Mouse (Mus musculus): ENCODE results near the gene Rpp25l. TPM values are rescaled to one million over a fixed set of nuclear protein-coding genes. Genes with fewer than 3 reads are reported as not detected.
A peak's percentile ranks its signal among the peaks of the same experiment; 100 is the strongest.

Rpp25l gene
- polyA plus RNA-seq, 1 experiment = 94.9 TPM

- peak within 1 kb of the TSS; percentile 63 for H3K27ac ChIP-seq (ENCODE audit: control insufficient read depth, insufficient read depth, low read length)
- WGBS = under 1% methylated on average over 57 of the region's 57 CpGs
- H3K4me1 ChIP-seq (replicated peaks; ENCODE audit: control insufficient read depth, insufficient read depth, low read length) = peaks cover 18% of the 10 kb centered on the region
- no peaks in the 10 kb centered on the region for H3K27me3 ChIP-seq (ENCODE audit: control insufficient read depth, insufficient read depth, low read length)
- TF ChIP-seq CTCF (IDR thresholded peaks at IDR 0.05; ENCODE audit: borderline replicate concordance, control insufficient read depth, extremely low read depth, insufficient read depth, low read length, poor library complexity) (peak; percentile 51; the same call in 1 of the 2 replicates), POLR2A (IDR thresholded peaks at IDR 0.05; ENCODE audit: control insufficient read depth, extremely low read depth, insufficient read depth, low read length, poor library complexity) (peak; percentile 86)
- H3K36me3 ChIP-seq (ENCODE audit: control insufficient read depth, insufficient read depth, low read length) = peaks cover 6% of the 10 kb centered on the region
- peak within 1 kb of the TSS; percentile 93 for H3K4me3 ChIP-seq (ENCODE audit: control insufficient read depth, insufficient read depth, low read length)
- peak; percentile 96 for DNase-seq
Measured at GRCm38 (mm10) chr4:41755338-41756305, 42.3 kb upstream of the Rpp25l start, which contains the start of gene Sigmar1. Gene Sigmar1, minus strand, starts transcription at chr4:41756157.

GRCm38 (mm10) chr4:41754797-41755337 lies 41.5 kb upstream of the Rpp25l start, which contains the start of gene Galt:
Gene Galt, plus strand, starts transcription at chr4:41755228.
- H3K27ac ChIP-seq (ENCODE audit: control insufficient read depth, insufficient read depth, low read length) = peak within 1 kb of the TSS; percentile 63
- peaks cover 6% of the 10 kb centered on the region for H3K36me3 ChIP-seq (ENCODE audit: control insufficient read depth, insufficient read depth, low read length)
- no peaks in the 10 kb centered on the region for H3K27me3 ChIP-seq (ENCODE audit: control insufficient read depth, insufficient read depth, low read length)
- WGBS = 17% methylated on average over 14 of the region's 14 CpGs
- DNase-seq = no peak
- TF ChIP-seq CTCF (IDR thresholded peaks at IDR 0.05; ENCODE audit: borderline replicate concordance, control insufficient read depth, extremely low read depth, insufficient read depth, low read length, poor library complexity) (no peak), POLR2A (IDR thresholded peaks at IDR 0.05; ENCODE audit: control insufficient read depth, extremely low read depth, insufficient read depth, low read length, poor library complexity) (no peak)
- H3K4me3 ChIP-seq (ENCODE audit: control insufficient read depth, insufficient read depth, low read length) = peak within 1 kb of the TSS; percentile 93
- peaks cover 11% of the 10 kb centered on the region for H3K4me1 ChIP-seq (replicated peaks; ENCODE audit: control insufficient read depth, insufficient read depth, low read length)

DNA sequence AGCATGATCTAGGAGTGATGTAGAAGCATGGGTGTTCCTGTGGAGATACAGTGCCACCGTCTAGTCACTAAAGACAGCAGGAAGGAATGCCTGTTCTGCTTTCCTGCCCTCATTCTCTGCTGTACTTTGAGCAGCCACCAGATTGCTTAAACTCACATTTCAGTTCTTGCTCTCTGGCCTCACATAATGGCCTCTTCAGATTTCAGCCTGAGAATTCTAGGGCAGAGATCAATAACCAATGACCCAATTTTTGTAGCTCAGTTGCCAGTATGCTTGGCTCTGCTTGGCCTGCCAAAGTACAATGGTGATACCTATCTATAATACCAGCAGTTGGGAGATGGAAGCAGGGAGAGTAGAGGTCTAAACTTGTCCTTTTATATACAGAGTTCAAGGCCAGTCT lies 31.7 kb upstream of the Rpp25l start:
- Histone ChIP-seq H3K4me3 (ENCODE audit: control insufficient read depth, insufficient read depth, low read length) (no peak overlapping the region), H3K27ac (ENCODE audit: control insufficient read depth, insufficient read depth, low read length) (no peak overlapping the region), H3K4me1 (replicated peaks; ENCODE audit: control insufficient read depth, insufficient read depth, low read length) (peaks cover 7% of the 10 kb centered on the region), H3K27me3 (ENCODE audit: control insufficient read depth, insufficient read depth, low read length) (no peaks in the 10 kb centered on the region), H3K36me3 (ENCODE audit: control insufficient read depth, insufficient read depth, low read length) (no peaks in the 10 kb centered on the region)
- TF ChIP-seq POLR2A (IDR thresholded peaks at IDR 0.05; ENCODE audit: control insufficient read depth, extremely low read depth, insufficient read depth, low read length, poor library complexity) = no peak
- no peak for TF ChIP-seq CTCF (IDR thresholded peaks at IDR 0.05; ENCODE audit: borderline replicate concordance, control insufficient read depth, extremely low read depth, insufficient read depth, low read length, poor library complexity)
- DNase-seq = no peak
- 100% methylated on average over 1 of the region's 1 CpGs for WGBS

DNA sequence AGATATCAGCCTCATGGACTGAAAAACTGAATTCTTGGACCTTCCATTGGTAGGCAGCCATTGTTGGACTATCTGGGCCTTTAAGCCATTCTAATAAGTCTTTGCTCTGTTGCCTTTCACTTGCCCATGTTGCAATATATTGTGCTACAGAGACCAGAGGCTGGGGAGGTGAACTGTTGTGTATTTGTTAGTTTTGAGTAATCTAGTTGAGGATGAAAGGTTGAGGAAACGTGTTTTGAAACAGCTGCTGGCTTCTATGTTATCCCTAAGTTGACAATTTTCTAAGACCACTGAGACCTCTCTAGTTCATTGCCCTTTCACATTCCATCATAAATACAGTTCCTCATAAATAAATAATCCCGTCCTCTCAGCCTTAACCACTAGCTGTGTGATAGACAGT lies 30.8 kb upstream of the Rpp25l start:
- DNase-seq = no peak
- 87% methylated on average over 2 of the region's 2 CpGs for WGBS
- Histone ChIP-seq H3K4me3 (ENCODE audit: control insufficient read depth, insufficient read depth, low read length) (no peak overlapping the region), H3K4me1 (replicated peaks; ENCODE audit: control insufficient read depth, insufficient read depth, low read length) (peaks cover 11% of the 10 kb centered on the region), H3K27ac (ENCODE audit: control insufficient read depth, insufficient read depth, low read length) (no peak overlapping the region), H3K27me3 (ENCODE audit: control insufficient read depth, insufficient read depth, low read length) (no peaks in the 10 kb centered on the region), H3K36me3 (ENCODE audit: control insufficient read depth, insufficient read depth, low read length) (no peaks in the 10 kb centered on the region)
- TF ChIP-seq POLR2A (IDR thresholded peaks at IDR 0.05; ENCODE audit: control insufficient read depth, extremely low read depth, insufficient read depth, low read length, poor library complexity) = no peak

DNA sequence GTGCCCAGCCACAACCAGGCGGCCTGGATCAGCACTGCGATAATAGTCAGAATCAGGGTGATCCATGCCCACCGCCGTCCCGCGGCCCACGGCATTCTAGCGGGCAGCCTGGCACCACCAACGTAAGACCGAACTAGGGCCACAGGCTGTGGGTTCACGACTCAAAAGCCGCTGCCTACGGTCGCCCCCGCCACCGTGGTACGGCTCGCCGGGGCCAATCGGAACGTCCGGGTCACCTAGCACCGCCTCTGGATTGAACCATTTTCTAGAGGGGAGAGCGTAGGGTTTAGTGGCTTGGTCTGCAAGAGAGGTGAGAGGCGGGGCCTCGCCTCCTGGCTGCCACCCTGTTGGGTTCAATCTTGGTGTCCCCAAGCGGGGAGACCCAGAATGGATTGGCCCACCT lies 27.8 kb upstream of the Rpp25l start:
- H3K36me3 ChIP-seq (ENCODE audit: control insufficient read depth, insufficient read depth, low read length) = no peaks in the 10 kb centered on the region
- peak; percentile 94 for DNase-seq
- H3K27ac ChIP-seq (ENCODE audit: control insufficient read depth, insufficient read depth, low read length) = peak overlapping the region; percentile 30
- WGBS = under 1% methylated on average over 27 of the region's 27 CpGs
- H3K4me3 ChIP-seq (ENCODE audit: control insufficient read depth, insufficient read depth, low read length) = peak overlapping the region; percentile 88
- no peaks in the 10 kb centered on the region for H3K27me3 ChIP-seq (ENCODE audit: control insufficient read depth, insufficient read depth, low read length)
- TF ChIP-seq CTCF (IDR thresholded peaks at IDR 0.05; ENCODE audit: borderline replicate concordance, control insufficient read depth, extremely low read depth, insufficient read depth, low read length, poor library complexity) = no peak; the same call in 1 of the 2 replicates
- TF ChIP-seq POLR2A (IDR thresholded peaks at IDR 0.05; ENCODE audit: control insufficient read depth, extremely low read depth, insufficient read depth, low read length, poor library complexity) = peak; percentile 68
- peaks cover 11% of the 10 kb centered on the region for H3K4me1 ChIP-seq (replicated peaks; ENCODE audit: control insufficient read depth, insufficient read depth, low read length)

GRCm38 (mm10) chr4:41740380-41741157 lies 27.2 kb upstream of the Rpp25l start:
- TF ChIP-seq CTCF (IDR thresholded peaks at IDR 0.05; ENCODE audit: borderline replicate concordance, control insufficient read depth, extremely low read depth, insufficient read depth, low read length, poor library complexity) = no peak
- no peak for TF ChIP-seq POLR2A (IDR thresholded peaks at IDR 0.05; ENCODE audit: control insufficient read depth, extremely low read depth, insufficient read depth, low read length, poor library complexity)
- no peaks in the 10 kb centered on the region for H3K36me3 ChIP-seq (ENCODE audit: control insufficient read depth, insufficient read depth, low read length)
- peaks cover 11% of the 10 kb centered on the region for H3K4me1 ChIP-seq (replicated peaks; ENCODE audit: control insufficient read depth, insufficient read depth, low read length)
- H3K27ac ChIP-seq (ENCODE audit: control insufficient read depth, insufficient read depth, low read length) = peak overlapping the region; percentile 30
- peak overlapping the region; percentile 88 for H3K4me3 ChIP-seq (ENCODE audit: control insufficient read depth, insufficient read depth, low read length)
- DNase-seq = peak; percentile 48
- no peaks in the 10 kb centered on the region for H3K27me3 ChIP-seq (ENCODE audit: control insufficient read depth, insufficient read depth, low read length)
- WGBS = under 1% methylated on average over 48 of the region's 48 CpGs
